Mouse (Mus musculus): Measurements from ENCODE around the gene Paics. TPM values are rescaled to one million over a fixed set of nuclear protein-coding genes. Genes with fewer than 3 reads are reported as not detected.
A peak's percentile ranks its signal among the peaks of the same experiment; 100 is the strongest.

The Paics gene
- polyA plus RNA-seq, 1 experiment from 2014 or later, result 165 TPM

GRCm38 (mm10) chr5:76947142-76947541, 4.0 kb upstream of the Paics start:
- no peaks in the 10 kb centered on the region; the same call in 1 of the 2 replicates for H3K27me3 ChIP-seq (ENCODE audit: control insufficient read depth, insufficient read depth, low read length)
- H3K27ac ChIP-seq (ENCODE audit: low read depth, low read length), result no peak overlapping the region
- H3K36me3 ChIP-seq (ENCODE audit: control insufficient read depth, insufficient read depth, low read length), result no peaks in the 10 kb centered on the region; the same call in 1 of the 2 replicates
- no peak overlapping the region for H3K9ac ChIP-seq (replicated peaks; ENCODE audit: low read depth, low read length)
- 92% methylated on average over 4 of the region's 4 CpGs for WGBS
- H3K4me3 ChIP-seq (ENCODE audit: low read depth, low read length), result no peak overlapping the region
- H3K4me1 ChIP-seq (ENCODE audit: control insufficient read depth, insufficient read depth, low read length), result peaks cover 14% of the 10 kb centered on the region
- no peaks in the 10 kb centered on the region for H3K9me3 ChIP-seq (ENCODE audit: control insufficient read depth, low read length)
- H3K4me2 ChIP-seq (ENCODE audit: low read depth, low read length), result no peak overlapping the region
- no peak for ATAC-seq (ENCODE audit: low read depth)

GRCm38 (mm10) chr5:76947758-76948157, 3.3 kb upstream of the Paics start:
- 92% methylated on average over 4 of the region's 4 CpGs for WGBS

GRCm38 (mm10) chr5:76950343-76951105, 583 bp upstream of the Paics start:
- no peaks in the 10 kb centered on the region; the same call in 1 of the 2 replicates for H3K27me3 ChIP-seq (ENCODE audit: control insufficient read depth, insufficient read depth, low read length)
- 1% methylated on average over 24 of the region's 24 CpGs for WGBS
- H3K27ac ChIP-seq (ENCODE audit: low read depth, low read length), result peak overlapping the region; percentile 52
- H3K9ac ChIP-seq (replicated peaks; ENCODE audit: low read depth, low read length), result peak overlapping the region; percentile 39
- peaks cover 21% of the 10 kb centered on the region for H3K4me1 ChIP-seq (ENCODE audit: control insufficient read depth, insufficient read depth, low read length)
- H3K4me2 ChIP-seq (ENCODE audit: low read depth, low read length), result peak overlapping the region; percentile 74
- no peaks in the 10 kb centered on the region for H3K9me3 ChIP-seq (ENCODE audit: control insufficient read depth, low read length)
- no peaks in the 10 kb centered on the region; the same call in 1 of the 2 replicates for H3K36me3 ChIP-seq (ENCODE audit: control insufficient read depth, insufficient read depth, low read length)
- no peak for ATAC-seq (ENCODE audit: low read depth)
- peak overlapping the region; percentile 63 for H3K4me3 ChIP-seq (ENCODE audit: low read depth, low read length)

More at GRCm38 (mm10) chr5:76947758-76948157, 3.3 kb upstream of the Paics start:
- Histone ChIP-seq H3K4me3 (ENCODE audit: low read depth, low read length) (no peak overlapping the region), H3K4me2 (ENCODE audit: low read depth, low read length) (no peak overlapping the region), H3K9me3 (ENCODE audit: control insufficient read depth, low read length) (no peaks in the 10 kb centered on the region), H3K9ac (replicated peaks; ENCODE audit: low read depth, low read length) (no peak overlapping the region), H3K27ac (ENCODE audit: low read depth, low read length) (no peak overlapping the region), H3K27me3 (ENCODE audit: control insufficient read depth, insufficient read depth, low read length) (no peaks in the 10 kb centered on the region; the same call in 1 of the 2 replicates), H3K36me3 (ENCODE audit: control insufficient read depth, insufficient read depth, low read length) (no peaks in the 10 kb centered on the region; the same call in 1 of the 2 replicates), H3K4me1 (ENCODE audit: control insufficient read depth, insufficient read depth, low read length) (peaks cover 21% of the 10 kb centered on the region)
- no peak for ATAC-seq (ENCODE audit: low read depth)

GRCm38 (mm10) chr5:76952112-76953040, 1.3 kb downstream of the Paics start:
- Histone ChIP-seq H3K27me3 (ENCODE audit: control insufficient read depth, insufficient read depth, low read length) (no peaks in the 10 kb centered on the region; the same call in 1 of the 2 replicates), H3K4me1 (ENCODE audit: control insufficient read depth, insufficient read depth, low read length) (peaks cover 21% of the 10 kb centered on the region), H3K36me3 (ENCODE audit: control insufficient read depth, insufficient read depth, low read length) (peaks cover 6% of the 10 kb centered on the region), H3K27ac (ENCODE audit: low read depth, low read length) (no peak overlapping the region), H3K9ac (replicated peaks; ENCODE audit: low read depth, low read length) (peak overlapping the region; percentile 74), H3K4me2 (ENCODE audit: low read depth, low read length) (peak overlapping the region; percentile 74), H3K4me3 (ENCODE audit: low read depth, low read length) (peak overlapping the region; percentile 63), H3K9me3 (ENCODE audit: control insufficient read depth, low read length) (no peaks in the 10 kb centered on the region)
- 10% methylated on average over 7 of the region's 7 CpGs for WGBS
- no peak for ATAC-seq (ENCODE audit: low read depth)

GRCm38 (mm10) chr5:76953794-76954193, 2.7 kb downstream of the Paics start:
- Histone ChIP-seq H3K9ac (replicated peaks; ENCODE audit: low read depth, low read length) (no peak overlapping the region), H3K9me3 (ENCODE audit: control insufficient read depth, low read length) (no peaks in the 10 kb centered on the region), H3K4me3 (ENCODE audit: low read depth, low read length) (no peak overlapping the region), H3K4me1 (ENCODE audit: control insufficient read depth, insufficient read depth, low read length) (peaks cover 21% of the 10 kb centered on the region), H3K27me3 (ENCODE audit: control insufficient read depth, insufficient read depth, low read length) (no peaks in the 10 kb centered on the region; the same call in 1 of the 2 replicates), H3K4me2 (ENCODE audit: low read depth, low read length) (no peak overlapping the region), H3K36me3 (ENCODE audit: control insufficient read depth, insufficient read depth, low read length) (peaks cover 19% of the 10 kb centered on the region; the same call in 1 of the 2 replicates), H3K27ac (ENCODE audit: low read depth, low read length) (no peak overlapping the region)
- ATAC-seq (ENCODE audit: low read depth), result no peak
- 78% methylated on average over 3 of the region's 3 CpGs for WGBS

GRCm38 (mm10) chr5:76954271-76954900, 3.3 kb downstream of the Paics start:
- Histone ChIP-seq H3K4me3 (ENCODE audit: low read depth, low read length) (no peak overlapping the region), H3K4me1 (ENCODE audit: control insufficient read depth, insufficient read depth, low read length) (peaks cover 20% of the 10 kb centered on the region), H3K9me3 (ENCODE audit: control insufficient read depth, low read length) (no peaks in the 10 kb centered on the region), H3K27ac (ENCODE audit: low read depth, low read length) (no peak overlapping the region), H3K4me2 (ENCODE audit: low read depth, low read length) (no peak overlapping the region), H3K9ac (replicated peaks; ENCODE audit: low read depth, low read length) (no peak overlapping the region), H3K27me3 (ENCODE audit: control insufficient read depth, insufficient read depth, low read length) (no peaks in the 10 kb centered on the region; the same call in 1 of the 2 replicates), H3K36me3 (ENCODE audit: control insufficient read depth, insufficient read depth, low read length) (peaks cover 21% of the 10 kb centered on the region)
- 87% methylated on average over 6 of the region's 6 CpGs for WGBS
- ATAC-seq (ENCODE audit: low read depth), result no peak

- peaks cover 9% of the 10 kb centered on the region for H3K4me1 ChIP-seq (ENCODE audit: control insufficient read depth, insufficient read depth, low read length)
- WGBS, result 81% methylated on average over 4 of the region's 4 CpGs
These were observed 4.4 kb downstream of the Paics start for GRCm38 (mm10) chr5:76955474-76955873.

GRCm38 (mm10) chr5:76957954-76958353, 6.8 kb downstream of the Paics start:
- 91% methylated on average over 1 of the region's 1 CpGs for WGBS
- Histone ChIP-seq H3K27me3 (ENCODE audit: control insufficient read depth, insufficient read depth, low read length) (no peaks in the 10 kb centered on the region), H3K27ac (ENCODE audit: low read depth, low read length) (no peak overlapping the region), H3K9me3 (ENCODE audit: control insufficient read depth, low read length) (no peaks in the 10 kb centered on the region), H3K9ac (replicated peaks; ENCODE audit: low read depth, low read length) (no peak overlapping the region), H3K4me3 (ENCODE audit: low read depth, low read length) (no peak overlapping the region), H3K4me2 (ENCODE audit: low read depth, low read length) (no peak overlapping the region), H3K4me1 (ENCODE audit: control insufficient read depth, insufficient read depth, low read length) (no peaks in the 10 kb centered on the region), H3K36me3 (ENCODE audit: control insufficient read depth, insufficient read depth, low read length) (peaks cover 42% of the 10 kb centered on the region)
- no peak for ATAC-seq (ENCODE audit: low read depth)

More at GRCm38 (mm10) chr5:76955474-76955873, 4.4 kb downstream of the Paics start:
- Histone ChIP-seq H3K9me3 (ENCODE audit: control insufficient read depth, low read length) (no peaks in the 10 kb centered on the region), H3K36me3 (ENCODE audit: control insufficient read depth, insufficient read depth, low read length) (peaks cover 29% of the 10 kb centered on the region), H3K27me3 (ENCODE audit: control insufficient read depth, insufficient read depth, low read length) (no peaks in the 10 kb centered on the region; the same call in 1 of the 2 replicates), H3K4me3 (ENCODE audit: low read depth, low read length) (no peak overlapping the region), H3K27ac (ENCODE audit: low read depth, low read length) (no peak overlapping the region), H3K9ac (replicated peaks; ENCODE audit: low read depth, low read length) (no peak overlapping the region), H3K4me2 (ENCODE audit: low read depth, low read length) (no peak overlapping the region)
- ATAC-seq (ENCODE audit: low read depth), result no peak
